Mouse (Mus musculus): ENCODE results near the gene Flnb. TPM values are rescaled to one million over a fixed set of nuclear protein-coding genes. Genes with fewer than 3 reads are reported as not detected.

The Flnb gene
- polyA plus RNA-seq, 1 experiment from 2014 or later = 16.5 TPM

GRCm38 (mm10) chr14:7854366-7854765 is 36.6 kb downstream of the Flnb start:
- Histone ChIP-seq H3K36me3 (ENCODE audit: control insufficient read depth, insufficient read depth, low read length) (no peaks in the 10 kb centered on the region), H3K27me3 (ENCODE audit: control insufficient read depth, insufficient read depth, low read length) (no peaks in the 10 kb centered on the region), H3K4me2 (replicated peaks; ENCODE audit: low read depth, low read length) (no peak overlapping the region), H3K9ac (ENCODE audit: low read depth, low read length) (no peak overlapping the region), H3K4me1 (replicated peaks; ENCODE audit: control insufficient read depth, insufficient read depth, low read length) (no peaks in the 10 kb centered on the region), H3K4me3 (ENCODE audit: low read depth, low read length) (no peak overlapping the region), H3K9me3 (ENCODE audit: control insufficient read depth, low read length) (no peaks in the 10 kb centered on the region), H3K27ac (ENCODE audit: low read depth, low read length) (no peak overlapping the region)
- no peak for DNase-seq (ENCODE audit: low spot score)
- 85% methylated on average over 6 of the region's 6 CpGs for WGBS
- no peak for ATAC-seq (ENCODE audit: low FRiP score)

GRCm38 (mm10) chr14:7855101-7855500 is 37.3 kb downstream of the Flnb start:
- Histone ChIP-seq H3K36me3 (ENCODE audit: control insufficient read depth, insufficient read depth, low read length) (no peaks in the 10 kb centered on the region), H3K4me3 (ENCODE audit: low read depth, low read length) (no peak overlapping the region), H3K4me2 (replicated peaks; ENCODE audit: low read depth, low read length) (no peak overlapping the region), H3K9ac (ENCODE audit: low read depth, low read length) (no peak overlapping the region), H3K27me3 (ENCODE audit: control insufficient read depth, insufficient read depth, low read length) (no peaks in the 10 kb centered on the region), H3K9me3 (ENCODE audit: control insufficient read depth, low read length) (no peaks in the 10 kb centered on the region), H3K27ac (ENCODE audit: low read depth, low read length) (no peak overlapping the region), H3K4me1 (replicated peaks; ENCODE audit: control insufficient read depth, insufficient read depth, low read length) (no peaks in the 10 kb centered on the region)
- no peak for DNase-seq (ENCODE audit: low spot score)
- no peak for ATAC-seq (ENCODE audit: low FRiP score)
- WGBS = 56% methylated on average over 6 of the region's 6 CpGs

GRCm38 (mm10) chr14:7855501-7855900 is 37.7 kb downstream of the Flnb start:
- H3K27ac ChIP-seq (ENCODE audit: low read depth, low read length) = no peak overlapping the region
- 53% methylated on average over 5 of the region's 5 CpGs for WGBS
- ATAC-seq (ENCODE audit: low FRiP score) = no peak

GRCm38 (mm10) chr14:7856348-7856747 is 38.6 kb downstream of the Flnb start:
- H3K4me3 ChIP-seq (ENCODE audit: low read depth, low read length) = no peak overlapping the region
- no peaks in the 10 kb centered on the region for H3K27me3 ChIP-seq (ENCODE audit: control insufficient read depth, insufficient read depth, low read length)
- no peaks in the 10 kb centered on the region for H3K4me1 ChIP-seq (replicated peaks; ENCODE audit: control insufficient read depth, insufficient read depth, low read length)
- no peak overlapping the region for H3K27ac ChIP-seq (ENCODE audit: low read depth, low read length)
- DNase-seq (ENCODE audit: low spot score) = no peak
- 82% methylated on average over 10 of the region's 10 CpGs for WGBS
- ATAC-seq (ENCODE audit: low FRiP score) = no peak
- no peaks in the 10 kb centered on the region for H3K36me3 ChIP-seq (ENCODE audit: control insufficient read depth, insufficient read depth, low read length)
- H3K4me2 ChIP-seq (replicated peaks; ENCODE audit: low read depth, low read length) = no peak overlapping the region
- H3K9ac ChIP-seq (ENCODE audit: low read depth, low read length) = no peak overlapping the region
- no peaks in the 10 kb centered on the region for H3K9me3 ChIP-seq (ENCODE audit: control insufficient read depth, low read length)

More at GRCm38 (mm10) chr14:7855501-7855900, 37.7 kb downstream of the Flnb start:
- DNase-seq (ENCODE audit: low spot score) = no peak
- Histone ChIP-seq H3K4me3 (ENCODE audit: low read depth, low read length) (no peak overlapping the region), H3K9ac (ENCODE audit: low read depth, low read length) (no peak overlapping the region), H3K27me3 (ENCODE audit: control insufficient read depth, insufficient read depth, low read length) (no peaks in the 10 kb centered on the region), H3K4me2 (replicated peaks; ENCODE audit: low read depth, low read length) (no peak overlapping the region), H3K4me1 (replicated peaks; ENCODE audit: control insufficient read depth, insufficient read depth, low read length) (no peaks in the 10 kb centered on the region), H3K36me3 (ENCODE audit: control insufficient read depth, insufficient read depth, low read length) (no peaks in the 10 kb centered on the region), H3K9me3 (ENCODE audit: control insufficient read depth, low read length) (no peaks in the 10 kb centered on the region)

GRCm38 (mm10) chr14:7857835-7858234 is 40.1 kb downstream of the Flnb start:
- Histone ChIP-seq H3K27me3 (ENCODE audit: control insufficient read depth, insufficient read depth, low read length) (no peaks in the 10 kb centered on the region), H3K9ac (ENCODE audit: low read depth, low read length) (no peak overlapping the region), H3K4me2 (replicated peaks; ENCODE audit: low read depth, low read length) (no peak overlapping the region), H3K9me3 (ENCODE audit: control insufficient read depth, low read length) (no peaks in the 10 kb centered on the region), H3K4me3 (ENCODE audit: low read depth, low read length) (no peak overlapping the region), H3K27ac (ENCODE audit: low read depth, low read length) (no peak overlapping the region), H3K36me3 (ENCODE audit: control insufficient read depth, insufficient read depth, low read length) (no peaks in the 10 kb centered on the region), H3K4me1 (replicated peaks; ENCODE audit: control insufficient read depth, insufficient read depth, low read length) (no peaks in the 10 kb centered on the region)
- DNase-seq (ENCODE audit: low spot score) (no peak), ATAC-seq (ENCODE audit: low FRiP score) (no peak)
- 88% methylated on average over 3 of the region's 3 CpGs for WGBS

- no peak overlapping the region for H3K4me2 ChIP-seq (replicated peaks; ENCODE audit: low read depth, low read length)
- H3K4me3 ChIP-seq (ENCODE audit: low read depth, low read length) = no peak overlapping the region
- H3K9ac ChIP-seq (ENCODE audit: low read depth, low read length) = no peak overlapping the region
- H3K36me3 ChIP-seq (ENCODE audit: control insufficient read depth, insufficient read depth, low read length) = no peaks in the 10 kb centered on the region
- no peak overlapping the region for H3K27ac ChIP-seq (ENCODE audit: low read depth, low read length)
- H3K4me1 ChIP-seq (replicated peaks; ENCODE audit: control insufficient read depth, insufficient read depth, low read length) = no peaks in the 10 kb centered on the region
- DNase-seq (ENCODE audit: low spot score) (no peak), ATAC-seq (ENCODE audit: low FRiP score) (no peak)
- no peaks in the 10 kb centered on the region for H3K9me3 ChIP-seq (ENCODE audit: control insufficient read depth, low read length)
- WGBS = 69% methylated on average over 4 of the region's 4 CpGs
- H3K27me3 ChIP-seq (ENCODE audit: control insufficient read depth, insufficient read depth, low read length) = no peaks in the 10 kb centered on the region
Measured at GRCm38 (mm10) chr14:7858430-7858829, 40.7 kb downstream of the Flnb start.

GRCm38 (mm10) chr14:7860525-7861154 is 42.9 kb downstream of the Flnb start:
- Histone ChIP-seq H3K36me3 (ENCODE audit: control insufficient read depth, insufficient read depth, low read length) (no peaks in the 10 kb centered on the region), H3K4me3 (ENCODE audit: low read depth, low read length) (no peak overlapping the region), H3K9me3 (ENCODE audit: control insufficient read depth, low read length) (no peaks in the 10 kb centered on the region), H3K9ac (ENCODE audit: low read depth, low read length) (no peak overlapping the region), H3K4me2 (replicated peaks; ENCODE audit: low read depth, low read length) (no peak overlapping the region), H3K4me1 (replicated peaks; ENCODE audit: control insufficient read depth, insufficient read depth, low read length) (no peaks in the 10 kb centered on the region), H3K27me3 (ENCODE audit: control insufficient read depth, insufficient read depth, low read length) (no peaks in the 10 kb centered on the region), H3K27ac (ENCODE audit: low read depth, low read length) (no peak overlapping the region)
- no peak for DNase-seq (ENCODE audit: low spot score)
- ATAC-seq (ENCODE audit: low FRiP score) = no peak
- WGBS = 87% methylated on average over 8 of the region's 8 CpGs

- no peaks in the 10 kb centered on the region for H3K27me3 ChIP-seq (ENCODE audit: control insufficient read depth, insufficient read depth, low read length)
- ATAC-seq (ENCODE audit: low FRiP score) (no peak), DNase-seq (ENCODE audit: low spot score) (no peak)
- no peak overlapping the region for H3K4me3 ChIP-seq (ENCODE audit: low read depth, low read length)
- no peak overlapping the region for H3K4me2 ChIP-seq (replicated peaks; ENCODE audit: low read depth, low read length)
- no peaks in the 10 kb centered on the region for H3K4me1 ChIP-seq (replicated peaks; ENCODE audit: control insufficient read depth, insufficient read depth, low read length)
- 88% methylated on average over 1 of the region's 1 CpGs for WGBS
- H3K9ac ChIP-seq (ENCODE audit: low read depth, low read length) = no peak overlapping the region
- H3K27ac ChIP-seq (ENCODE audit: low read depth, low read length) = no peak overlapping the region
- H3K36me3 ChIP-seq (ENCODE audit: control insufficient read depth, insufficient read depth, low read length) = no peaks in the 10 kb centered on the region
- no peaks in the 10 kb centered on the region for H3K9me3 ChIP-seq (ENCODE audit: control insufficient read depth, low read length)
Measured at GRCm38 (mm10) chr14:7861275-7861674, 43.5 kb downstream of the Flnb start.

GRCm38 (mm10) chr14:7862226-7862625 is 44.5 kb downstream of the Flnb start:
- H3K9me3 ChIP-seq (ENCODE audit: control insufficient read depth, low read length) = no peaks in the 10 kb centered on the region
- H3K9ac ChIP-seq (ENCODE audit: low read depth, low read length) = no peak overlapping the region
- no peak overlapping the region for H3K4me2 ChIP-seq (replicated peaks; ENCODE audit: low read depth, low read length)
- no peak for ATAC-seq (ENCODE audit: low FRiP score)
- H3K4me3 ChIP-seq (ENCODE audit: low read depth, low read length) = no peak overlapping the region
- H3K4me1 ChIP-seq (replicated peaks; ENCODE audit: control insufficient read depth, insufficient read depth, low read length) = no peaks in the 10 kb centered on the region
- no peaks in the 10 kb centered on the region for H3K27me3 ChIP-seq (ENCODE audit: control insufficient read depth, insufficient read depth, low read length)
- no peak overlapping the region for H3K27ac ChIP-seq (ENCODE audit: low read depth, low read length)
- 92% methylated on average over 2 of the region's 2 CpGs for WGBS
- H3K36me3 ChIP-seq (ENCODE audit: control insufficient read depth, insufficient read depth, low read length) = no peaks in the 10 kb centered on the region
- no peak for DNase-seq (ENCODE audit: low spot score)
